Mouse (Mus musculus): ENCODE data around the gene Rnf213. TPM values are rescaled to one million over a fixed set of nuclear protein-coding genes. Genes with fewer than 3 reads are reported as not detected.

The Rnf213 gene
- total RNA-seq (2014; rRNA removed; ENCODE audit: low replicate concordance) (36.7 and 45.4 TPM in 2 replicates), polyA plus RNA-seq (2015; fragmentation: Nextera tagmentation; extraction: Ambion mirVana) (3.4 and 4.5 TPM in 2 replicates)

DNA sequence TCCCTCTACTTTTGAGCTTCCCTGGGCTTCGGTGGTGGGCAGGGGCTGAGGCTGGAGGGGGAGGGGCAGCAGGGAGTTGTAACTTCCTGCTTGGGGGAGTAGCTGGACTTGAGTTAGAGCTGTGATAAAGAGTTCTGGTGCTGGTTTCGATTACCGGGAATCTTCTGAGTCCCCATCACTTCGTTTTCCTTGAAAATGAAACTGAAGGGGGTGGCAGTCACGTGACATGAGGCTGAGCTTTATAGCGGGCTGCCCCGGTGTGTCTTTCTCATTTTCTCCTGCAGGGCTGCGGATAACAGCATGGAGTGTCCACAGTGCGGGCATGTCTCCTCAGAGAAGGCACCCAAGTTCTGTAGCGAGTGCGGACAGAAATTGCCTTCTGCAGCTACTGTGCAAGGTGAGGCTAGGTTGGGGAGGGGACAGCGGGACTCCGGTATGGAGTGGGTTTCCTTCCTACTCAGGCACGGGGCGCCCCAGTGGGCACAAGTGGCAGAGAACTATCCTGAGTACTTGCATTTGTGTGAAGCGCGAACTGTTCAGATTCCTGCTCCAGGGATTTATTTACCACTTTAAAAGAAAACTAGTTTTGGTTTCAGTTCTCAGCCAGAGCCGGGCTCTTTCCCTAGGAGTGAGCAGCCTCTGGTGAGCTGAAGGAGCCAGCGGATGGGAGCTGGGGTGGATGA is at the start of gene Rnf213:
TSS of gene Rnf213 (plus strand) at position 301 of the 683 bp plus-strand sequence.
- H3K27ac ChIP-seq (ENCODE audit: low read depth): peak within 1 kb of the TSS; percentile 93
- DNase-seq (ENCODE audit: low spot score): peak; percentile 78
- H3K9me3 ChIP-seq (replicated peaks; ENCODE audit: control insufficient read depth, low read length): no peaks in the 10 kb centered on the region
- H3K27me3 ChIP-seq (ENCODE audit: control insufficient read depth, insufficient read depth, low read length): no peaks in the 10 kb centered on the region
- under 1% methylated on average over 19 of the region's 19 CpGs for WGBS
- peak within 1 kb of the TSS; percentile 59 for H3K9ac ChIP-seq (replicated peaks; ENCODE audit: low read depth, low read length)
- peaks cover 35% of the 10 kb centered on the region for H3K4me1 ChIP-seq (ENCODE audit: control insufficient read depth, insufficient read depth)
- ATAC-seq (ENCODE audit: insufficient read depth, low read depth): peak; percentile 48; the same call in 1 of the 2 replicates
- peak within 1 kb of the TSS; percentile 77 for H3K4me2 ChIP-seq (ENCODE audit: low read depth, low read length)
- H3K36me3 ChIP-seq (replicated peaks; ENCODE audit: control insufficient read depth, insufficient read depth, low read length): peaks cover 12% of the 10 kb centered on the region
- no peak; the same call in 1 of the 2 replicates for TF ChIP-seq CTCF (IDR thresholded peaks at IDR 0.05; ENCODE audit: low read depth)
- no peak for TF ChIP-seq EP300 (IDR thresholded peaks at IDR 0.05; ENCODE audit: low read depth)
- H3K4me3 ChIP-seq (ENCODE audit: low read depth, low read length): peak within 1 kb of the TSS; percentile 58

DNA sequence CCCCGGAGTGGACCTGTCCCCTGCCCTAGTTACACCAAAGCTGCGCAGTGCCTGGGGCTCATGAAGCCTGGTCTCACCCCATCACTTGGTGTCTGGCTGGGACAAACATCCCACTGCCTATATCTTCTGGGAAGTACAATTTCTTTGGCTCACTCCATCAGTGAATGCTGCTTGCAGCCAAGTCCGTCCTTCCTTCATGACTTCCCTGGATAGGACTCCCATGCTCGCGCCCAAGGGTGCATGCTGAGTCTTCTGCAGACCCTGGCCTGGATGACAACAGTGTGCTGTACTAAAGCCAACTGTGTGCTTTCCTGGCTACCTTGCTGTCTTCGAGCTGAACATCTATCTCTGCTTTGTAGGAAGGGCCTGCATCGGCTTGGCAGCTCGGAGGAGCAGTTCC is 48.7 kb upstream of the Rnf213 start:
- ATAC-seq (ENCODE audit: insufficient read depth, low read depth): no peak
- no peaks in the 10 kb centered on the region for H3K4me1 ChIP-seq (ENCODE audit: control insufficient read depth, insufficient read depth)
- WGBS: 69% methylated on average over 8 of the region's 8 CpGs
- no peaks in the 10 kb centered on the region for H3K27me3 ChIP-seq (ENCODE audit: control insufficient read depth, insufficient read depth, low read length)
- no peak overlapping the region for H3K4me2 ChIP-seq (ENCODE audit: low read depth, low read length)
- H3K9me3 ChIP-seq (replicated peaks; ENCODE audit: control insufficient read depth, low read length): no peaks in the 10 kb centered on the region
- H3K36me3 ChIP-seq (replicated peaks; ENCODE audit: control insufficient read depth, insufficient read depth, low read length): 0 out of 2 replicates have a peak, but pooled peaks cover 6% of the 10 kb centered on the region
- H3K9ac ChIP-seq (replicated peaks; ENCODE audit: low read depth, low read length): no peak overlapping the region
- no peak overlapping the region for H3K4me3 ChIP-seq (ENCODE audit: low read depth, low read length)
- DNase-seq (ENCODE audit: low spot score): no peak
- TF ChIP-seq CTCF (IDR thresholded peaks at IDR 0.05; ENCODE audit: low read depth) (no peak), EP300 (IDR thresholded peaks at IDR 0.05; ENCODE audit: low read depth) (no peak)
- H3K27ac ChIP-seq (ENCODE audit: low read depth): no peak overlapping the region

- H3K27ac ChIP-seq (ENCODE audit: low read depth): no peak overlapping the region
- H3K4me3 ChIP-seq (ENCODE audit: low read depth, low read length): no peak overlapping the region
- H3K4me1 ChIP-seq (ENCODE audit: control insufficient read depth, insufficient read depth): no peaks in the 10 kb centered on the region
- 56% methylated on average over 6 of the region's 6 CpGs for WGBS
- ATAC-seq (ENCODE audit: insufficient read depth, low read depth) (no peak), DNase-seq (ENCODE audit: low spot score) (no peak)
- H3K9me3 ChIP-seq (replicated peaks; ENCODE audit: control insufficient read depth, low read length): no peaks in the 10 kb centered on the region
- no peak overlapping the region for H3K4me2 ChIP-seq (ENCODE audit: low read depth, low read length)
- no peak overlapping the region for H3K9ac ChIP-seq (replicated peaks; ENCODE audit: low read depth, low read length)
- TF ChIP-seq EP300 (IDR thresholded peaks at IDR 0.05; ENCODE audit: low read depth) (no peak), CTCF (IDR thresholded peaks at IDR 0.05; ENCODE audit: low read depth) (no peak)
- H3K27me3 ChIP-seq (ENCODE audit: control insufficient read depth, insufficient read depth, low read length): no peaks in the 10 kb centered on the region
- 0 out of 2 replicates have a peak, but pooled peaks cover 6% of the 10 kb centered on the region for H3K36me3 ChIP-seq (replicated peaks; ENCODE audit: control insufficient read depth, insufficient read depth, low read length)
Observed at GRCm38 (mm10) chr11:119344865-119345264, 48.0 kb upstream of the Rnf213 start.

DNA sequence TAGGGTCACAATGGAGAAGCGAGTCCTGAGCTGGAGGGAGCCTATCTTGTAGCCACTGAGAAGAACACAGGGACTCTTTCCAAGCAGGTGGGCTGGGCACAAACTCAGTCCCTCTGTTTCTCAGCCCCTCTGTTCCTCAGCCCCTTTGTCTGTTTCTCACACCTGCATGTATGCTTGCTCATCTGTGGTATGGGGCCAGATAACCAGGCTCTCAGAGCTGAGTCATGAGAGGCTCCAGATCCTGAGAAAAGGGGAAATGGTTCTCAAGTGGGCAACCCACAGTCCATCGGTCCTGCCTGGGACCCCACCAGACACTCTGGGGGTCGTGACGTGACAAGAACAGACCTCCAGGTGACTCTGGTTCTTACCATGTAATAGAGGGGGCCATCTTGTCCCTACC is 45.8 kb upstream of the Rnf213 start:
- no peak overlapping the region for H3K27ac ChIP-seq (ENCODE audit: low read depth)
- H3K4me1 ChIP-seq (ENCODE audit: control insufficient read depth, insufficient read depth): no peaks in the 10 kb centered on the region
- 0 out of 2 replicates have a peak, but pooled peaks cover 6% of the 10 kb centered on the region for H3K36me3 ChIP-seq (replicated peaks; ENCODE audit: control insufficient read depth, insufficient read depth, low read length)
- DNase-seq (ENCODE audit: low spot score): no peak
- ATAC-seq (ENCODE audit: insufficient read depth, low read depth): no peak
- H3K9me3 ChIP-seq (replicated peaks; ENCODE audit: control insufficient read depth, low read length): no peaks in the 10 kb centered on the region
- H3K4me3 ChIP-seq (ENCODE audit: low read depth, low read length): no peak overlapping the region
- TF ChIP-seq EP300 (IDR thresholded peaks at IDR 0.05; ENCODE audit: low read depth): no peak
- TF ChIP-seq CTCF (IDR thresholded peaks at IDR 0.05; ENCODE audit: low read depth): no peak
- WGBS: 84% methylated on average over 4 of the region's 4 CpGs
- no peak overlapping the region for H3K9ac ChIP-seq (replicated peaks; ENCODE audit: low read depth, low read length)
- H3K4me2 ChIP-seq (ENCODE audit: low read depth, low read length): no peak overlapping the region
- no peaks in the 10 kb centered on the region for H3K27me3 ChIP-seq (ENCODE audit: control insufficient read depth, insufficient read depth, low read length)

DNA sequence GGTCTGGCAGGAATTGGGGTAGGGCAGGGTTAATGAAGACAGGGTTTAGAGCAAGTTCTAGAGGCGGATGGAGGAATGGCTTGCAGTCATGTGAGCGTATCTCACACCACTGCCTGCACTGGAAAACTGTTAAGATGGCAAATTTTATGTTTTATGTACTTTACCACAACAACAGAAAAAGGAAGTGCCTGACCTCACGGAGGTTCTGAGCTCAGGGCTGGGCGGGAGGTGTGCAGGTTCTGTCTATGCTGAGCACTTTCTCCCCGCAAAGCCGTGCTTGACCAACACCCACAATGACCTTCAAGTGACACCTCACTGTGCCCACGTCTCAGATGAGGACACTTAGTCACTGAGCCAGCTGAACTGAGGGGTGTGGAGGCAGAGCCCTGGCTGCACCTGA is 40.8 kb upstream of the Rnf213 start:
- Histone ChIP-seq H3K9ac (replicated peaks; ENCODE audit: low read depth, low read length) (no peak overlapping the region), H3K9me3 (replicated peaks; ENCODE audit: control insufficient read depth, low read length) (no peaks in the 10 kb centered on the region), H3K4me2 (ENCODE audit: low read depth, low read length) (no peak overlapping the region), H3K4me3 (ENCODE audit: low read depth, low read length) (no peak overlapping the region), H3K27ac (ENCODE audit: low read depth) (no peak overlapping the region), H3K27me3 (ENCODE audit: control insufficient read depth, insufficient read depth, low read length) (no peaks in the 10 kb centered on the region), H3K36me3 (replicated peaks; ENCODE audit: control insufficient read depth, insufficient read depth, low read length) (0 out of 2 replicates have a peak, but pooled peaks cover 6% of the 10 kb centered on the region), H3K4me1 (ENCODE audit: control insufficient read depth, insufficient read depth) (peaks cover 15% of the 10 kb centered on the region)
- no peak for TF ChIP-seq EP300 (IDR thresholded peaks at IDR 0.05; ENCODE audit: low read depth)
- TF ChIP-seq CTCF (IDR thresholded peaks at IDR 0.05; ENCODE audit: low read depth): no peak
- ATAC-seq (ENCODE audit: insufficient read depth, low read depth): no peak
- DNase-seq (ENCODE audit: low spot score): no peak
- 71% methylated on average over 7 of the region's 7 CpGs for WGBS
